Mouse (Mus musculus) liver, embryonic 11.5 days (tissue): Measurements from ENCODE around the gene Yjefn3. TPM values are rescaled to one million over a fixed set of nuclear protein-coding genes. Genes with fewer than 3 reads are reported as not detected.

Experiments used
- ATAC-seq: fragments of 200-750 bp; cut with Nextera tagmentation; replicated peaks from 2 replicates; pipeline ENCODE4 v1.8.0; 2017; ENCODE audit warnings: moderate number of reproducible peaks, mild to moderate bottlenecking, moderate TSS enrichment, moderate library complexity; ENCODE audit not compliant: low FRiP score
- DNase-seq: peaks from one replicate; pipeline ENCODE4 v3.0.0-alpha.2; 2017; ENCODE audit warnings: low spot score
- H3K27ac ChIP-seq: fragments of 300-500 bp; sonication (generic); 2 replicates; pipeline ENCODE4 v1.5.1; 2014; ENCODE audit warnings: mild to moderate bottlenecking, low read depth, low read length, control low read depth
- H3K27me3 ChIP-seq: fragments of 300-500 bp; sonication (generic); replicated peaks from 2 replicates; pipeline ENCODE4 v1.6.1; 2014; ENCODE audit warnings: low read length, mixed read lengths; ENCODE audit not compliant: control insufficient read depth, insufficient read depth
- H3K36me3 ChIP-seq: fragments of 300-500 bp; sonication (generic); 2 replicates; pipeline ENCODE4 v1.6.1; 2014; ENCODE audit warnings: mild to moderate bottlenecking, low read length, moderate library complexity, mixed read lengths; ENCODE audit not compliant: control insufficient read depth, insufficient read depth
- H3K4me1 ChIP-seq: fragments of 300-500 bp; sonication (generic); replicated peaks from 2 replicates; pipeline ENCODE4 v1.6.1; 2014; ENCODE audit warnings: low read length, mixed read lengths; ENCODE audit not compliant: control insufficient read depth, insufficient read depth
- H3K4me2 ChIP-seq: fragments of 300-500 bp; sonication (generic); 2 replicates; pipeline ENCODE4 v1.6.1; 2014; ENCODE audit warnings: mild to moderate bottlenecking, control low read depth, moderate library complexity
- H3K4me3 ChIP-seq: fragments of 300-500 bp; sonication (generic); 2 replicates; pipeline ENCODE4 v1.5.1; 2014; ENCODE audit warnings: low read depth, low read length, control low read depth
- H3K9ac ChIP-seq: fragments of 300-500 bp; sonication (generic); 2 replicates; pipeline ENCODE4 v1.6.1; 2014; ENCODE audit warnings: low read depth, low read length, control low read depth
- H3K9me3 ChIP-seq: fragments of 300-500 bp; sonication (generic); 2 replicates; pipeline ENCODE4 v1.6.1; 2016; ENCODE audit warnings: low read length, inconsistent platforms, mixed read lengths; ENCODE audit not compliant: control insufficient read depth
- WGBS: fragments of 180-500 bp; shearing (Covaris S2); extraction: QIAGEN DNeasy Blood & Tissue Kit; methylation state at CpG from one replicate; pipeline ENCODE4 v1.1.7; 2014; 5-methylcytosine and 5-hydroxymethylcytosine counted together
- polyA plus RNA-seq: library from polyadenylated mRNA; unstranded; fragments of >200 nt; fragmentation: Nextera tagmentation; extraction: Ambion mirVana; gene quantifications from 2 replicates; pipeline ENCODE4 v1.2.1, GENCODE M21; 2014

Yjefn3 gene
- polyA plus RNA-seq, 1 experiment from 2014 or later: 1.7 TPM

DNA sequence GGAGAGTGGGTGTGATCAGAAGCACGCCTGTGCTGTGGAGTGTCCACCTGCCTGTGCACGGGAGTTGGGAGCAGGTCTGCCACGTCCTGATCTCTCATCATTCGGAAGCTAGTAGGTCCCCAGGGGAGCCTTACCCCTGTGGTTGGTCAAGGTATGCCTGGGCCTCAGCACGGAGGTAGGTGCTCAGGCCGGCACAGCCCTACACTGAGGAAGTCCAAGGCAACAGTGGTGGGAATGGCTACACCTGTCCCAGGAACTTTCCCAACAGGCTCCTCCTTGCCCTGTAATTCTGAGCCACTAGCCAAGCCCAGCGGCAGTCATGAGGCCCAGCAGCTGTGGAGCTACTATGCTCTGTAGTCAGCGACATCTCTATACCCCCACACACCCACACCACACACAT lies 22.8 kb downstream of the Yjefn3 start:
- H3K4me3 ChIP-seq: no peak overlapping the region
- H3K4me2 ChIP-seq: no peak overlapping the region
- H3K27ac ChIP-seq: no peak overlapping the region
- no peak overlapping the region for H3K9ac ChIP-seq
- 53% methylated on average over 8 of the region's 8 CpGs for WGBS
- H3K9me3 ChIP-seq: no peaks in the 10 kb centered on the region
- ATAC-seq (no peak), DNase-seq (no peak)
- no peaks in the 10 kb centered on the region for H3K36me3 ChIP-seq
- peaks cover 71% of the 10 kb centered on the region for H3K27me3 ChIP-seq
- H3K4me1 ChIP-seq: peaks cover 2% of the 10 kb centered on the region

DNA sequence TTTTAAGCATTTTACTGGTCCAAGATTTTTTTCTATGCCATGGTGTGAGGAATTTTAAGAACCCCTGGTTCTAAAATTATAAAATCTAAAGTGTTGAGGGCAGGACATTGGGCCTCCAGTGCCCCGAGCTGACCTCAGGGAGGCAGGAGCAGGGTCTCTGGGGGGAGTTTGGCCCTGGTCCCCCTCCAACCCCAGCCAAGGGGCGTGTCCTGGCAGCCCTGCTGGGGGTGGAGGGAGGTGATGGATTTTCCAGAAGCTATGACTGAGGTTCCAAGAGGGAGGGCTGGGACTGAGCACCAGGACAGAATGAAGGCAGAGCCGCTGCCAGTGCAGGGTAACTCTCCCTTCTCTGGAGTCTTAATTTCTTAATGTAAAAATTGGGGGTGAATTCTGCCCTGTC lies 24.5 kb downstream of the Yjefn3 start:
- WGBS: 59% methylated on average over 3 of the region's 3 CpGs
- H3K9me3 ChIP-seq: no peaks in the 10 kb centered on the region

DNA sequence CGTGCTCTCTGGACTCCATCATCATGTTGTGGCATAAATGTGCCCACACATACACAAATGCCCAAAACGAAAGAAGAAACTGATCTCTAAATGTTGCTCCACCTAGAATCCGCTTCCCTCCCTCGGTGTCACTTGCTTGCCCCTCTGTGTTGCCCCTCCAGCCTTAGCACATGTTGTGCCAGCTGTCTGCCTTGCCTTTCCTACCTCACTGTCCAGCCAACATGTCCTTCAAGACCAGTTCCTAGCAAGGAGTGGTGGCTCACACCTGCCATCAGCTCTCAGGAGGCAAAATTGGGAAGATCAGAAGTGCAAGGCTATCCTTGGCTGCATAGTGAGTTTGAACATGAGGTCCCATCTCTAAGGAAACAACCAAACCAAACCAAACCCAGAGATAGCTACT lies 25.1 kb downstream of the Yjefn3 start:
- H3K9ac ChIP-seq: no peak overlapping the region
- no peak overlapping the region for H3K4me2 ChIP-seq
- no peaks in the 10 kb centered on the region for H3K36me3 ChIP-seq
- DNase-seq: no peak
- peaks cover 53% of the 10 kb centered on the region for H3K27me3 ChIP-seq
- H3K27ac ChIP-seq: no peak overlapping the region
- WGBS: 84% methylated on average over 4 of the region's 4 CpGs
- peaks cover 2% of the 10 kb centered on the region for H3K4me1 ChIP-seq
- H3K9me3 ChIP-seq: no peaks in the 10 kb centered on the region
- no peak for ATAC-seq
- H3K4me3 ChIP-seq: no peak overlapping the region

More for the DNA sequence above, 24.5 kb downstream of the Yjefn3 start:
- Histone ChIP-seq H3K4me1 (peaks cover 2% of the 10 kb centered on the region), H3K9ac (no peak overlapping the region), H3K4me2 (no peak overlapping the region), H3K27me3 (peaks cover 56% of the 10 kb centered on the region), H3K27ac (no peak overlapping the region), H3K36me3 (no peaks in the 10 kb centered on the region), H3K4me3 (no peak overlapping the region)
- DNase-seq (no peak), ATAC-seq (no peak)

- no peaks in the 10 kb centered on the region for H3K36me3 ChIP-seq
- no peak overlapping the region for H3K4me2 ChIP-seq
- peaks cover 2% of the 10 kb centered on the region for H3K4me1 ChIP-seq
- H3K9me3 ChIP-seq: no peaks in the 10 kb centered on the region
- no peak overlapping the region for H3K9ac ChIP-seq
- 66% methylated on average over 10 of the region's 10 CpGs for WGBS
- peaks cover 49% of the 10 kb centered on the region for H3K27me3 ChIP-seq
- DNase-seq: no peak
- no peak for ATAC-seq
- H3K27ac ChIP-seq: no peak overlapping the region
- no peak overlapping the region for H3K4me3 ChIP-seq
These were observed 25.5 kb downstream of the Yjefn3 start for GRCm38 (mm10) chr8:69876967-69877366.

DNA sequence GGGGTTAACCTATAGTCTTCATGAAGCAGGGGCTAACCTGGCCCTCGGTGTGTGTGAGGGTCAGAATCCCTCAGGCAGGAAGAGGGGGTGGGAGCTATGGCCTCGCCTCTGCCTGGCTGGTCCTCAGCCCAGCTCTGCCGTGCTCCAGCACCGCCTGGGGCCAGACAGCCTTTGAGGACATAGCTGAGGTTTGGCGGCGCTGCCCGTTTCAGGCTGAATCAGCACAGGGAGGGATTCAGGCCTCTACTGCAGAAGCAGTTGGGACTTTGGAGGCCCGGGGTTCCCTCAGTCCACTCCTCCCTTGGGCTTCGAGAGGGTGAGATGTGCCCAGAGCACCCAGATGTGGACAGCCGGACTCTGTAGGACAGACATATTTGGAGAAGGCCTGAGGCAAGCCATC lies 26.4 kb downstream of the Yjefn3 start:
- WGBS: 43% methylated on average over 10 of the region's 10 CpGs
- H3K9ac ChIP-seq: no peak overlapping the region
- no peak overlapping the region for H3K4me2 ChIP-seq
- H3K9me3 ChIP-seq: no peaks in the 10 kb centered on the region
- no peaks in the 10 kb centered on the region; the same call in 1 of the 2 replicates for H3K4me1 ChIP-seq
- DNase-seq: no peak
- no peak overlapping the region for H3K27ac ChIP-seq
- H3K4me3 ChIP-seq: no peak overlapping the region
- ATAC-seq: no peak
- H3K36me3 ChIP-seq: no peaks in the 10 kb centered on the region
- peaks cover 40% of the 10 kb centered on the region for H3K27me3 ChIP-seq

GRCm38 (mm10) chr8:69874654-69875053 lies 27.9 kb downstream of the Yjefn3 start:
- WGBS: 78% methylated on average over 13 of the region's 13 CpGs
- DNase-seq (no peak), ATAC-seq (no peak)
- Histone ChIP-seq H3K4me1 (no peaks in the 10 kb centered on the region), H3K9me3 (no peaks in the 10 kb centered on the region), H3K27me3 (peaks cover 26% of the 10 kb centered on the region), H3K9ac (no peak overlapping the region), H3K27ac (no peak overlapping the region), H3K36me3 (no peaks in the 10 kb centered on the region), H3K4me3 (no peak overlapping the region), H3K4me2 (no peak overlapping the region)

DNA sequence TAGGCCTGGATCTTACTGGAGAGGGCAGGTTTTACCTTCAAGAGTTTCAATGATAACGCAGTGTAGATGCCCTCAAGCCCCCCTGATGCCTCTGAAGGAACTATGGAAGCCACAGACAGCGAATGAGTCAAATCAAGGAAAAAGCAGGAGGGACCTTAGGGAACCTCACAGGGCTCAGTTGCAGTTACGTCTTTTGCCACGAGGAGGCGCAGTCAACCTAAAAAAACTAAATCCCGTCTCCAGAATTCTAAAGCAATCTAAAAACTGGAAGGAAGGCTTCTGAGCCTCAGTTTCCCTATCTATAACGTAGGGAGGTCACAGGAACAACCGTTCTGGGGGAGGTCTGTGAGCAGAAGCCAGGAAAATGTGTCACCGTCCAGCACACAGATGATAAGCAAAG lies 28.4 kb downstream of the Yjefn3 start:
- 10% methylated on average over 9 of the region's 9 CpGs for WGBS
- Histone ChIP-seq H3K9ac (no peak overlapping the region), H3K4me2 (no peak overlapping the region), H3K9me3 (no peaks in the 10 kb centered on the region), H3K36me3 (no peaks in the 10 kb centered on the region), H3K27ac (no peak overlapping the region), H3K4me3 (no peak overlapping the region), H3K4me1 (no peaks in the 10 kb centered on the region), H3K27me3 (peaks cover 21% of the 10 kb centered on the region)
- DNase-seq: no peak
- ATAC-seq: no peak

- Histone ChIP-seq H3K27me3 (peaks cover 8% of the 10 kb centered on the region; the same call in 1 of the 2 replicates), H3K9ac (no peak overlapping the region), H3K4me1 (no peaks in the 10 kb centered on the region), H3K27ac (no peak overlapping the region), H3K9me3 (no peaks in the 10 kb centered on the region), H3K4me3 (no peak overlapping the region), H3K36me3 (no peaks in the 10 kb centered on the region), H3K4me2 (no peak overlapping the region)
- ATAC-seq (no peak), DNase-seq (no peak)
- WGBS: 81% methylated on average over 6 of the region's 6 CpGs
These were observed 31.6 kb downstream of the Yjefn3 start for GRCm38 (mm10) chr8:69870907-69871306.

DNA sequence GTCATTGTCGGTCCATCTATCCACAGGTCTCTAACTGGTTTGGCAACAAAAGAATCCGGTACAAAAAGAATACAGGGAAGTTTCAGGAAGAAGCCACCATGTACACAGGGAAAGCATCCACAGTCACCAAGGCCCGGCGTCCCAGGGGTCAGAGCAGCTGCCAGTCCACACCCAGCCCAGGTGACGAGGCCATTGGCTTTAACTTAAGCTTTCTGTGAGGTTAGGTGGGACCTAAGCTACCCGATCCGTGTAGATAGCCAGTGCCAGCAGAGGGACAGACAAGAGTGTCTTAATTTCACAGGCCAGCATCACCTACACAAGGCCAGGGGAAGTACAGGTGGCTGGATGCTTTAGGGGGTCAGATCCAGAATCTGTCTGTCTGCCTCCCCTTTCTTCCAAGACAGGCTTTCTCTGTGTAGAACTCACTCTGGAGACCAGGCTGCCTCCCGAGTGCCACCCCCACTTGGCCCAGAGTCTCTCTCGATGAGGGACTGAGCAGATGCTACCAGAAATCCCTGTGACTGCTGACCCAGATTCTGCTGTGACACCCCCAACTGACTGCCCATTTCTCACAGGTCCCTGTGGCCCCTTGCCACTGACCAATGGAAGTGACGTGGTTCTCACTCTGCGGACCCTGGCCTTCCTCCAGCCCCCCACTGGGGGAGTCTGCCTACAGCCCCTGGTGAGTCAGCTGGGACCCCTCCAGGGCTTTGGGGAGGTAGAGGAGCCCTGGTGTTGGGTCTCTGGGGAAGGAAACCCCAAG lies 32.3 kb downstream of the Yjefn3 start:
- H3K9me3 ChIP-seq: no peaks in the 10 kb centered on the region
- no peak overlapping the region for H3K4me3 ChIP-seq
- DNase-seq: no peak
- H3K4me2 ChIP-seq: no peak overlapping the region
- H3K27ac ChIP-seq: no peak overlapping the region
- ATAC-seq: no peak
- H3K27me3 ChIP-seq: peaks cover 5% of the 10 kb centered on the region; the same call in 1 of the 2 replicates
- H3K36me3 ChIP-seq: no peaks in the 10 kb centered on the region
- no peak overlapping the region for H3K9ac ChIP-seq
- WGBS: 76% methylated on average over 11 of the region's 11 CpGs
- H3K4me1 ChIP-seq: no peaks in the 10 kb centered on the region
